8 mouse cellular contexts compared by ENCODE assay signal in genomic region chrX:70384917-70385275, GRCm38 (mm10). TPM values are rescaled to one million over a fixed set of nuclear protein-coding genes. Genes with fewer than 3 reads are reported as not detected.
DNase-seq lines count a peak whose midpoint lies in the region; ATAC-seq and TF ChIP-seq lines count a peak whose summit lies in the region.

No protein-coding gene starts in this region.

- H3K79me2 ChIP-seq in heart, adult 2 months (replicated peaks; ENCODE audit: control insufficient read depth, insufficient read depth, low read length), result no peaks in the 10 kb centered on the region

- no peak for TF ChIP-seq POLR2A in heart, adult 2 months (IDR thresholded peaks at IDR 0.05; ENCODE audit: insufficient read depth, low read depth, low read length)
- TF ChIP-seq POLR2A in thymus, adult 2 months (IDR thresholded peaks at IDR 0.05; ENCODE audit: control insufficient read depth, extremely low read depth, insufficient read depth, low read length, poor library complexity), result no peak

- intact Hi-C loops in heart, adult 2 months (cut with DNase I), result no loop called here

- H3K27ac ChIP-seq in heart, adult 2 months, result peak overlapping the region; percentile 91
- H3K27ac ChIP-seq in thymus, adult 2 months (ENCODE audit: control insufficient read depth, insufficient read depth, low read length), result peak overlapping the region; percentile 92
- no peak overlapping the region for H3K27ac ChIP-seq in liver, embryonic 13.5 days

- H3K36me3 ChIP-seq in heart, adult 2 months (ENCODE audit: control insufficient read depth, insufficient read depth, low read length), result no peaks in the 10 kb centered on the region
- no peaks in the 10 kb centered on the region for H3K36me3 ChIP-seq in thymus, adult 2 months (ENCODE audit: control insufficient read depth, insufficient read depth, low read length)
- H3K36me3 ChIP-seq in liver, embryonic 13.5 days, result no peaks in the 10 kb centered on the region

- peak overlapping the region; percentile 59 for H3K4me2 ChIP-seq in liver, embryonic 13.5 days

- peak overlapping the region; percentile 60 for H3K9ac ChIP-seq in heart, adult 2 months (ENCODE audit: low read depth, low read length)
- H3K9ac ChIP-seq in liver, embryonic 13.5 days, result no peak overlapping the region

- no peak for TF ChIP-seq EP300 in heart, adult 2 months (IDR thresholded peaks at IDR 0.05; ENCODE audit: insufficient read depth, low read depth, low read length)

- TF ChIP-seq CTCF in heart, adult 2 months (IDR thresholded peaks at IDR 0.05), result no peak
- TF ChIP-seq CTCF in thymus, adult 2 months (IDR thresholded peaks at IDR 0.05; ENCODE audit: borderline replicate concordance, control insufficient read depth, extremely low read depth, insufficient read depth, low read length, poor library complexity), result no peak

- H3K4me1 ChIP-seq in heart, adult 2 months (ENCODE audit: control insufficient read depth, insufficient read depth, low read length), result peaks cover 2% of the 10 kb centered on the region
- H3K4me1 ChIP-seq in thymus, adult 2 months (replicated peaks; ENCODE audit: control insufficient read depth, insufficient read depth, low read length), result peaks cover 3% of the 10 kb centered on the region; the same call in 1 of the 2 replicates
- peaks cover 14% of the 10 kb centered on the region; the same call in 1 of the 2 replicates for H3K4me1 ChIP-seq in liver, embryonic 13.5 days (replicated peaks)

- DNase-seq in heart, adult 2 months, result no peak
- no peak for DNase-seq in heart, adult 18-20 months
- DNase-seq in thymus, adult 2 months, result no peak
- DNase-seq in thymus, postnatal 25 days, result no peak
- no peak for DNase-seq in liver, embryonic 13.5 days
- DNase-seq in urinary bladder, postnatal 4 days (ENCODE audit: low spot score in 2 of 2), result no peak
- no peak for DNase-seq in right cerebral cortex, adult 18-20 months
- no peak for DNase-seq in thymus, postnatal 0 days (ENCODE audit: low spot score)

- ATAC-seq in liver, embryonic 13.5 days (ENCODE audit: low read depth), result no peak

- WGBS in heart, adult 2 months, result 42% methylated on average over 3 of the region's 3 CpGs
- WGBS in thymus, adult 2 months, result 32% methylated on average over 3 of the region's 3 CpGs
- 46% methylated on average over 3 of the region's 3 CpGs for WGBS in liver, embryonic 13.5 days (ENCODE audit: insufficient replicate concordance)

- peak overlapping the region; percentile 63 for H3K4me3 ChIP-seq in heart, adult 2 months
- peak overlapping the region; percentile 72 for H3K4me3 ChIP-seq in thymus, adult 2 months (ENCODE audit: control insufficient read depth, insufficient read depth, low read length)
- H3K4me3 ChIP-seq in liver, embryonic 13.5 days (replicated peaks), result peak overlapping the region; percentile 58

- H3K9me3 ChIP-seq in liver, embryonic 13.5 days (replicated peaks), result no peaks in the 10 kb centered on the region

- H3K27me3 ChIP-seq in heart, adult 2 months (ENCODE audit: control insufficient read depth, insufficient read depth, low read length), result no peaks in the 10 kb centered on the region
- no peaks in the 10 kb centered on the region for H3K27me3 ChIP-seq in thymus, adult 2 months (ENCODE audit: control insufficient read depth, insufficient read depth, low read length)
- H3K27me3 ChIP-seq in liver, embryonic 13.5 days, result no peaks in the 10 kb centered on the region

RNA-seq across cellular contexts. Expression of gene 1110012L19Rik, which starts 0.8 kb away (rescaled TPM):
- total RNA-seq in heart, adult 2 months (2021), result 10 to 100 TPM; 13.3 to 16.1 TPM
- 8.5 and 11.5 TPM in 2 replicates for polyA plus RNA-seq in heart, adult 2 months (2012; rRNA removed)
- total RNA-seq in heart, adult 18-20 months (2021), result 10 to 100 TPM; 15.0 to 16.1 TPM
- polyA plus RNA-seq in thymus, adult 2 months (2012; rRNA removed), result 5.7 and 6.9 TPM in 2 replicates
- 11.5 and 12.2 TPM in 2 replicates for polyA plus RNA-seq in liver, embryonic 13.5 days (2015; fragmentation: Nextera tagmentation; extraction: Ambion mirVana)
- 35.8 and 36.3 TPM in 2 replicates for polyA plus RNA-seq in thymus, postnatal 0 days (2015; fragmentation: Nextera tagmentation; extraction: Ambion mirVana)

RNA-seq across cellular contexts. Expression of gene Ids, which starts 20.0 kb away (rescaled TPM):
- total RNA-seq in heart, adult 2 months (2021), result 10 to 100 TPM; 19.1 to 23.3 TPM
- polyA plus RNA-seq in heart, adult 2 months (2012; rRNA removed), result 18.2 and 31.7 TPM in 2 replicates
- 10 to 100 TPM; 20.4 to 21.4 TPM for total RNA-seq in heart, adult 18-20 months (2021)
- polyA plus RNA-seq in thymus, adult 2 months (2012; rRNA removed), result 19.4 and 21.6 TPM in 2 replicates
- polyA plus RNA-seq in liver, embryonic 13.5 days (2015; fragmentation: Nextera tagmentation; extraction: Ambion mirVana), result 0.52 and 0.59 TPM in 2 replicates
- polyA plus RNA-seq in thymus, postnatal 0 days (2015; fragmentation: Nextera tagmentation; extraction: Ambion mirVana), result 2.8 and 3.3 TPM in 2 replicates
